Mouse (Mus musculus) fibroblast of lung, adult 2 months (primary cell): ENCODE results near the gene Ubxn4.
"Not testable (repeated sequence)": the region's sequence is repeated elsewhere in the genome, so short reads cannot be mapped to it uniquely, and the experiment has no call there.

ENCODE experiments used
- DNase-seq: peaks from one replicate; pipeline ENCODE4 v3.0.0-alpha.2; 2011; ENCODE audit warnings: low read depth

Gene Ubxn4

DNA sequence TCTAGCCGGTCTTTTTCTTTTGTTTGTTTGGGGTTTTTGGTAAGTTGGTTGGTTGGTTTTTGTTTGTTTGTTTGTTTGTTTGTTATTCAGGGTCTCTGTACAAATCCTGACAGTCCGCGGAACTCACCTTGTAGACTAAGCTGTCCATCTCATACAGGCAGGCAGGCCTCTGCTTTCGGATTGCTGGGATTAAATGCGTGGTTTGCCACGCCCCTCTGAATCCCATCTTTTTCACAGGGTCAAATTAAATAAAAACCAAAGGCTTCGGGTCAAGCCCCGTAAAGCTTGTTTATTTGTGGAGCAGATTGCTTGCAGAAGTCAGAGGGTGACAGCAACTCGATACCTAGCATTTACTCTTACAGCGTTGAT, at the start of gene Ubxn4:
Gene Ubxn4 (plus strand): TSS at position 338 of the 369 bp plus-strand sequence.
- DNase-seq: no peak

DNA sequence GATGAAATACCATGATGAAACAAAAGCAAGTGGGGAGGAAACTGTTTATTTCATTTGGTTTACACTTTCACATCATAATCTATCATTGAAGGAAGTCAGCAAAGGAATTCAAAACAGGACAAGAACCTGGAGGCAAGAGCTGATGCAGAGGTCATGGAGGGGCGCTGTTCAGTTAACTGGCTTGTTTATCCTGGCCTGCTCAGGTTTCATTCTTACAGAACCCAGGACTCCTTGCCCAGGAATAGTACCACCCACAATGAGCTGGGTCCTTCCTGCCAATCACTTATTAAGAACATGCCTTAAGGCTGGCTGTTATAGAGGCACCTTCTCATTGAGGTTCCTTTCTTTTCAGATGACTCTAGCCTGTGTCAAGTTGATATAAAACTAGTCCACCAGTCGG, 49.8 kb upstream of the Ubxn4 start:
- no peak for DNase-seq

DNA sequence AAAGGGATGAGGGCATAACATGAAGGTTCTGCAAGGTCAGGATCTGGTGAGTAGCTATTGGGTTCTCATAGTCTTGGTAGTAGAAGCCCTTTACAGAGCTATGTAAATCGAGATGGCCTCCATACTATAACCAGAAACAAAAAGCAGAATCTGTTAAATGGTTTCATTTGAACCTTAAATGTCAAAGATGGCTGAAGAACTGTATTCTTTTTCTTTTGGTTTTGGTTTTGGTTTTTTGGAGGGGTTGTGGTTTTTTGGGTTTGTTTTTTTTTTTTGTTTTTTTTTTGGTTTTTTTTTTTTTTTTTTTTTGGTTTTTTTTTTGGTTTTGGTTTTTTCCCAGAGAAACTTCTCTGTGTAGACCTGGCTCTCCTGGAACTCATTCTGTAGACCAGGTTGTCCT, 46.4 kb upstream of the Ubxn4 start:
- no peak for DNase-seq

DNA sequence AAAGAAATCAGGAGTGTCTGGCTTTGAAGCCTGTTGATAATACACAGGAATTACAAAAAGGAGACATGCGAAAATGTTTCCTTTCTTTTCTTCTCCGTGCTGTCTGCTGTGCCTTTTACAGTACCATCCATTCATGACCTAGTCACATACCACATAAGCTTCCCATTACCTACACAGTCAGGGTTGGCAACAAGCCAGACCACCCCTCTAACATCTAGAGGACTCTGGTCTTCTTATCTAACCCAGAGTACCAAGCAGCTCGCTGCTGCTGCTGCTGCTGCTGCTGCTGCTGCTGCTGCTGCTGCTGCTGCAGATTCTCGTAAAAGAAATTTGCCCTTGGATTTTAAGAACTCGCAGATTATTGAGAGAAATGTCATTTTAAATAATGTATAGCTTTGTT, 30.5 kb upstream of the Ubxn4 start:
- no peak for DNase-seq

DNA sequence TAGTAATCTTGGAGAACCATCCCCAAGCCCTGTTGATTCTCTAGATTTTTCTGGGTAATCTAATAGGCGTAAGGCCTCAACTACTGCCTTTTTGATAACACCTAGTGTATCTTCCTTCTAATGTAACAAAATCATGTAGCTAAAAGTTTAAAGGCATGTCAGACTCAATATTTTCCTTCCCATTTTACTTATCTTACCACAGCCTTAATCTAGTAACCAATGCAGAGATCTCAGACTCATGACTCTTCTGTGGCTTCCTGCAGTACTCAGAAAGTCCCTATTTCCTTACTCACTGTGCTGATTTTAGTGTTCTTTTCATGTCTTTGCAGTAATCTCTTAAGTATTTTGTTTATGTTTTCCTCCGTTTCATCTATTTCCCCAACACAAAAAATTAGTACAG, 21.9 kb upstream of the Ubxn4 start:
- no peak for DNase-seq

DNA sequence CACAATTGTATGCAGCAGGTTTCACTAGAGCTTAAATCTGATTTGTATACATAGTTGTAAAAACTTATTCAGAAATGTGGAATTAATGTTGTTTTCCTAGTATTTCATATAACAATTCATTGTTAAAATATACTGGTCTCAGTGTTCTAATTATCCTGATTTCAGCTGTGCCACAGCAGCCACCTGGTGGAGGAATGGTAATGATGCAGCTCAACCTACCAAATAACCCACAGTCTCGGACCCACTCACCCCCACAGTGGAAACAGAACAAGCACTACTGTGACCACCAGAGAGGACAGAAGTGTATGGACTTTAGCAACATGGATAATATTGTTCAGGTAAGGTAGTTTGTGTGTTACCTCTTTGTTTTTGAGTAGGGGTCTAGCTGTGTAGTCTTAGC, 20.5 kb upstream of the Ubxn4 start:
- no peak for DNase-seq

DNA sequence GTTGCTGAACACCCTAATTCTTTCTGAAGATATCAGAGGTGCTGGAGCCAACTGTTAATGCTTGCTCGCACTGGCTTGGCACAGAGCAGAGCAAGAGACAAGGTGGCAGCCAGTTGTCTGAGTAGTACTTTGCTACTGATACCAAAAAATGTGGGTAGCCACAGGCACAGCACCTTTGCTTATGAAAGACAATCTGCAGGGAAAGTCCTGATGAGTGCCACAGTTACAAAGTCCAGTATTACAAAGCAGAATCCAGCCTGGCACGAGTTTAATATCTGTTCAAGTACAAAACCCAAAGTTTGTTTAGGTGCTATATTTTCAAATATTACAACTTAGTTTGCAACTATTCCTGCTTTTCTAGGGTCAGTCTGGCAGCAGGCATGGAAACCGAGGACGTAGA, 8.6 kb upstream of the Ubxn4 start:
- no peak for DNase-seq

DNA sequence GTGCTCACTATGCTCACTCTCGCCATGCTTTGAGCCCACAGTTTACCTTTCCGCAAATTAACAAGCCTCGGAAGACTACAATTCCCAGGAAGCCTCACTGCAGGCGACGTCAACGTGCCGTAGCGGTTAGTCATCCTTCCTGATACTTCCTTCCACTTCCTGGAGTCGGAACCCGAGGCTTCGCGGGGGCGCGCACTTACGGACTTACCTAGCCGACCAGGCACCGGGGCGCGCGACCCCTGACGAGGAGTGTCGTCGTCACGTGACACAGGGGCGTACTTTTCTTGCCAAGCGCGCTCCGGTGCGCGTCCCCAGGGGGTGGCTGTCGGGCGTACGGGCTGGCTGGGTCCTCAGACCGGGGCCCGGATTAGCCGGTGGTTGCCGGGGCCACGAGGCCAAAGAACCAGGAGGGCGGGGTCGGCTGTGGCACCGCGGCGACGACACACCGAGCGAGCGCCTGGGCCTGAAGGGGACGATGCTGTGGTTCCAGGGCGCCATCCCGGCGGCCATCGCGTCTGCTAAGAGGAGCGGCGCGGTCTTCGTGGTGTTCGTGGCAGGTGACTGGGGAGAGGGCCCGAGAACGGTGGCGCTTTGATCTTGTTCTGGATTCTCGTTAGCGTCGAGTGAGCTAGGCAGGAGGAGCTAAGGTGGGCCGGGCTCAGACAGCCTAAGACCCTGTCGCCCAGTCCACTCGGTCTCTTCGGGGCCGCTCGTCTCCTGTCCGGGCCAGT, 397 bp downstream of the Ubxn4 start:
- DNase-seq: peak; percentile 83

DNA sequence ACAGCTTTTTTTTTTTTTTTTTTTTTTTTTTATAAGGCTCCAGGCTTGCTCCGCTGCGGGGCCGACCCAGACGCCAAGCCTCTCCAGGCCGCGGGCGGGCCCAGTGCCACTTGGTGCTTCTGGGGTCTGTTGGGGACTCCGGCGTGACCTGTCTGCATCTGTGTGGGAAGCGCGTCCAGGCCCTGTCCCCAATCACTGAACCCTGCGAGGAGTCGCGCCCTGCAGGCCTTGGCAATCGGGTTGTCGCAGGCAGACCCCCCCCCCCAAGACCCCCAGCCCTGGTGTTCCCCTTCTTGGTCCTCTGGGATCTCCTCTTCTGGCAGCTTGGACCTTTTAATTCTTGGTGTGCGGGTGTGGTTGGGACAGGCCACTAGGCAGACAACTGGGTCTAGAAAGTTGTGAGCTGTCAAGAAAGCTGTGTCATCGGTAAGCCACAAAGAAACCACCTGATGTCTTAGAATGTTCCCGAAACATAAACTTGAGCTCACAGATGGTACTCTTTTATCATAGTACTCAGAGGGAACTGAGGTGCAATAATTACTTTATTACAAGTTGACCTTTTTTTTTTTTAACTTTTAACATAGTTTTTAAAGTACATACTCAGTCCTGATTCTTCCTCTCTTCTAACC, 1.1 kb downstream of the Ubxn4 start:
- DNase-seq: no peak

DNA sequence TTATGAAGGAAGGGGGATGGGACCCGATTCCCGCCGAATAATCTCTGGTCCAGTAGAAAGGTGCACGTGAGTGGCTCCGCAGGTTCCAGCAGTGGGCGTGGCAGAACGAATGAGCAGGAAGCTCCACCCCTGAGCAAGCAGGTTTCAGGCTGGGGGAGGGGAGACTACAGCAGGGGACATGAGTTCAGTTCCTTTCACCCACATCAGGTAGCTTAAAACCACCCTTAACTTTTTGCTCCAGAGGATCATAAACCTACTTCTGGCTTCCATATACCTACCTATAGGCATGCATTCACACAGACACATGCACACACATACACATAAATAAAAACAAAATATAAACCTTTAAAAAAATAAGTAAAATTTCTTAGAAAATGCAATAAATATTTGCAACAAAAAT, 23.3 kb downstream of the Ubxn4 start:
- DNase-seq: not testable (repeated sequence)

DNA sequence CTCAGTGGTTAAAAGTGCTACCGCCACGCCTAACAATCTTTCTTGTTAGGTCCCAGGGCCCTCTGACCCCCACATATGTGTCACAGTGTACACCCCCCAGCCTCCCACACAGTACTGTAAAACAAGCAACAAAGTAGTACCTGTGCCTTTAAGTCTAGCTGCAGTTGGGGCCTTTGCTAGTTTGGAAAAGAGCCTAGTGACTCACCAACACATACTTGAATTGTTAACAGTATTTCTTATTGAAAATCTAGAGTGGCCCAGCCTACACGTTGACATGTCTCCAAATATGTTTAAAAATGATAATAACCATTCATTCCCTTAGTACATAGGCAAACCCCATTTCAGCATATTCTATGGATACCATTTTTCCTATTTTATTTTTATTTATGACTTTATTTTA, 27.0 kb downstream of the Ubxn4 start:
- DNase-seq: peak; percentile 17

DNA sequence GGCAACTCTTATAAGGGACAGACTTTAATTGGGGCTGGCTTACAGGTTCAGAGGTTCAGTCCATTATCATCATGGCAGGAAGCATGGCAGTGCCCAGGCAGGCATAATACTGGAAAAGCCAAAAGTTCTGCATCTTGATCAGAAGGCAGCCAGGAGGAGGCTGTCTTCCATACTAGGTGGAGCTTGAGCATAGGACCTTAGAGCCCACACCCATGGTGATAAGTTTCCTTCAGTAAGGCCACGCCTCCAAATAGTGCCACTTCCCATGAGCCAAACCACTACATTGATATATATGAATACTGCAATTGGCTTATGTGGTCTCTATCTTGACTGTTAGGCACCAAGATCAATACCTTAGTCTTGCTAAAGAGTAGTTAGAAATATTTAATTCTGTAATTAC, 32.1 kb downstream of the Ubxn4 start:
- no peak for DNase-seq

DNA sequence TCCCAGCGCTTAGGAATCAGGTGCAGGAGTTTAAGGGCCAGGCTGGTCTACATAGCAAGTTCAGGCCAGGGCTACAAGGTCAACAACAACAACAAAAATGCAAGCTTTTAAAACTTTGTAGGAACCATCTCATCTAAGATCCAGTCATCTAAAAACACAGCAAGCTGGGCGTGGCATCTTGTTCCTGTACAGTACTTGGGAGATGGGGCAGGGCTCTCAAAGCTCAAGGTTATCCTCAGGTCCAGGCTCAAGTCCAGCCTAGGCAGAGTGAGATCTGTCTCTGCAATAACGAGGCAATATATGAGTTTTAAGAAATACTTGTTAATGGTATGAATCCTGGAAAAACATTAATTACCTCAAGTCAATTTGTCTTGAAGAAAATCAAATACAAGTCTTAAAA, 34.8 kb downstream of the Ubxn4 start:
- no peak for DNase-seq

DNA sequence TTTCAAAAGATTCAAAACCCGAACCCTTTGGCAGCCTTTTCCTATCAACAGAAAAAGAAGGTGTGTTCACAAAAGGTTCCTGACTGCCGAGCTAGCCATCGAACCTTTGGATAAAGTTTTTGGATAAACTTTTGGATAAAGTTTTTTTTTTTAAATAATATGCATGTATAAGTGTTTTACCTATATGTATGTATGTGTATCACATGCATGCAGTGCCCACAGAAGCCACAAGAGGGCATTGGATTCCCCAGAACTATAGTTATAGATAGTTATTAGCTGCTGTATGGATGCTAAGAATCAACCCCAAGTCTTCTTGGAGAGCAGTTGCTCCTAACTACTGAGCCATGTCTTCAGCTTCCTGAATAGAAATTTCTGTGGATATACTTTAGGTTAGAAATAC, 38.0 kb downstream of the Ubxn4 start:
- DNase-seq: no peak

DNA sequence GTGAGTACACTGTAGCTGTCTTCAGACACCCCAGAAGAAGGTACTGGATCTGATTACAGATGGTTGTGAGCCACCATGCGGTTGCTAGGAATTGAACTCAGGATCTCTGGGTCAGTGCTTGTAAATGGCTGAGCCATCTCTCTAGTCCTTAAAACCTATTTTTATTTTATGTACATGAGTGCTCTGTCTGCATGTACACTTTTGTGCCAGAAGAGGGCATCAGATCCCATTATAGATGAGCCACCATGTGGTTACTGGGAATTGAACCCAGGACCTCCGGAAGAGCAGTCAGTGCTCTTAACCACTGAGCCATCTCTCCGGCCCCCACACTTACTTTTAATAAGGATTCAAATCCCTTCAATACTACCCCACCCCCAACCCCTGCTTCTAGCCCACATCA, 39.2 kb downstream of the Ubxn4 start:
- no peak for DNase-seq

DNA sequence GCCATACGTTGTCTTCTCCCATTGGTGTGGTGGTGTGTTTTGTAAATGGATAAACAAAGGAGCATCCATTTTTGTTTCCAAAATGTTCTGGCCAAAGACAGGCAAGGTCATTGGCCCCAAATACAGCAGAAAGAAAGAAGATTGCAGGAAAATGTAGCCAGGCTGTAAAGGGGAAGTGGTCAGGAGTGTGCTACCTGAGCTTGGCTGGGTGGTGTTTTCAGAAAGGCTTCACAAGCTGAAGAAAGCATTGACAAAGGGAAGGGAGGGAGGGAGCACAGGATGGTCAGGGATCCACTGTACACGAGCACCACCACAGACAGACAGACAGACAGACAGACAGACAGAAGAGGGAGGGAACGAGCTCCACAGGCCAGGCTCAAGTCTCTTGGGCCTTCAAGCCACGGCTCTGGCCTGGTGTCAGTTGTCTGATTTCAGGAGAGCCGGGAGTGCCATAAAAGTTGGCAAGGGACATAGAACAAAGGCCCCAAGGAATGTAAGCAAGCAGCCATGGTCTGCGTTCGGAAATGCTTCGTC, 40.5 kb downstream of the Ubxn4 start:
- no peak for DNase-seq

DNA sequence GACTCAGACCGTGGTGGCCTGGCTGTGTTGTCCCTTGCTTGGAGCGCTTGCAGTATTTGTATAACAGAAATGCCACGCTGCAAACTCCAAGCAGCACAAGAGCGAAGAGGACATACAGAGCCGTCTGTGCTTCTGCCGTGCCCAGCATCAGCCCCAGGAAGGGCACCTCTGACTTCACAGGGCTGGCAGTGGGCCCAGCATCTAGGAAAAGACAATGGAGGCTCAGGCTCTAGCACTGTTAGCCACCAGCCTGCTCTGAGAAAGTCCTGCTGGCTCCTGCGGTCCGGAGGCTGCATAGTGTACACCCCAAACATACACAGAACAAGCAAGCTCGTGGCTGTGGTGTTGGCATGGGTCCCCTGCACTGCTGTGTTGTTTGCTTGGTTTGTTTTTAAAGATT, 41.4 kb downstream of the Ubxn4 start:
- no peak for DNase-seq

DNA sequence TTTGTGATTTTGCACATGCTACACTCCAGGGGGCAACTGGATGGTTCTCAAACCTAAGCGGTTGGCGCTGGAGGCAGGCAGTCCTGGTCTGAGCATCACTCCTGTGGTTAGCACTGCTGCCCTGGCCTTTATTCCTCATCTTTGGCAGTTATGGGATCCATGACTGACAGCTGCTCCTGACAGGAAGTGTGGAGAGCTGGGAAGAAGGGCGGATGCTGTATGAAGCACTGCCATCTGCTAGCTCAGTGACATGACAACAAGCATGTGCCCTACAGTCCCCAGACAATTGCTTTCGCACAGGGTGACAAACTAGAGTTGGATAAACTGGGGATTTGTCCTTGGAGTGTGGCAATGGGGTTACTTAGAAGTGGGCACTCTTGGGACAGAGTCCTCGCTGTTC, 46.5 kb downstream of the Ubxn4 start:
- DNase-seq: no peak

DNA sequence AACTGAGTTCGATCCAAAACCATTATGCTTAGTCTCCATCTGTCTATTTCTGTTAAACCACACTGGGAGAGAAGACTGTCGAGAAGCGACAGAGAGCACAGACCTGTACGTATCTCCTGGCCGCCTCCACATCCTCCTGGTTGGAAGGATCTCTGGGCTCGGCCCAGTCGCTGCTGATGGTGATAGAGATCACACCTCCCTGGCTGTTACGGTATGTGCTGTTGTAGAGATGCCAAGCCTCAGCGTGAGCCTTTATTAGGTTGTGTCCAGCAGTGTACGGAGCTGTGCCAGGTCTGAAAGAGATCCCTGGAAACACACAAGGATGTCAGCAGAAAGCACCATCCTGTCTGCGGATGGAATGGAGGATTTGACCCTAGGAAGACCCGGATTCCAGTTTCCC, 49.8 kb downstream of the Ubxn4 start:
- no peak for DNase-seq

DNA sequence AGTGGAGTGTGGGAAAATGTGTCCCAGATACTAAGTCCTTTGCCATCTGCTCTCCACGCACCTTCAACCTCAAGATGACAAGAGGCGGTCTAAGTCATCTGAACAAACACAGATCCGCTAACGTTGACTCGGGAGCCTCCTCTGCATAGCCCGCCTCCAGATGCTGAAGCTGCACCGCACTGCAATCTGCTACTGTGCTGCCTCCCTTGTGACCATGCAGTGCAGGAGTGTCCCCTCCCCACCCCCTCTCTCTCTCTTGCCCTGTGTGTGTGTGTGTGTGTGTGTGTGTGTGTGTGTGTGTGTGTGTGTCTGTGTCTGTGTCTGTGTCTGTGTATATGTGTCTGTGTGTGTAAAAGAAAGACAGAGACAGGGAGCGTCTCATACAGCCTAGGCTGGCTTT, 51.5 kb downstream of the Ubxn4 start:
- no peak for DNase-seq

DNA sequence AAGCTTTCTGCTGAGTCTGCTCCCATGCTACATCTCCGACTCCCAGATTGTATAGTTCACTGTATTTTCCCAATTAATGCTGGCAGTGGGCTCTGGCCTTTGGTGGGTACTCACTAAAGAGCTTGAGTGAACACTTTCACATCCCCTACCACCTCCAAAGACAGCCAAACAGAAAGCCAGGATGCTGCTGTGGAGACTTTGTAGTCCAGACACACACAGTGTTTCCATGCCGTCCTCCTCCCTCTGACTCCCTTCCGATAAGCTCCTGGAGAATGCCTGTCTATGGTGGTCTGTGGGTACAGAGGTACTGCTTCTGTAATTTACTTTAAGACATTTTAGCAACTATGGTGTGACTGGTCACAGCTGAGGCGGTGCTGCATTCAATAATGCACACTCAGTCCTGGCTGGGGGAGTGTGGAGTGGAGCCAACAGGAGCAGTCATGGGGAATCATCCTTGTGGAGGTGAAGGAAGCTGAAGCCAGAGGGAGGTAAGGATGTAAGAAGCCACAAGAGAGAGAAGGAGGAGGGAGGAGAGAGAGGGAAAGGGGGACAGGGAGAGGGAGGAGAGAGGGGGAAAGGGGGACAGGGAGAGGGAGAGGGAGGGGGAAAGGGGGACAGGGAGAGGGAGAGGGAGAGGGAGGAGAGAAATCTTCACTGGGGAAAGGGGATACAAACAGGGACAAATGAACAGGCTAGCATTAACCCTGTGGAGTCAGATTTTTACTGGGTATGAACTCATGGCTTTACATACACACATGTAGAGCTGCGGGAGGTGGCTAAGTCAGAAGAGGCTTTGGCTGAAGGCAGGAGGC, 52.2 kb downstream of the Ubxn4 start:
- no peak for DNase-seq

DNA sequence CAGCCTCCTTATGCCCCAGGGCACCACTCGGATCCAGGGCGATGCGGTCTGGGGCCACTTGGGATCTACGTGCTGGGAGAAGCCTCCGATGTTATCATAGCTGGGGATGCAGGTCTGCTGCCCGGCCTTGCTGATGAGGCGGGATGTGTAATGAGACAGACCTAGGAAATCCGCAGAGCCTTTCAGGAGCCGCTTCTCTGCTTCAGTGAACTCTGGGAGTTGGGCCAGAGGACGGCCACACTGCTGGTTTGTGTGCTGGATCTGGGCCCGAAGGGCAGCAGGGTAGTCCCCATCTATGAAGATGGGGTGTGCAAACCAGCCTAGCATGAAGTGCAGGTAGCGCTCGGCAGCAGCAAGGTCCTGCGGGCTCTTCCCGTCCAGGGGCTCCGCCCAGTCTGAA, 60.1 kb downstream of the Ubxn4 start:
- DNase-seq: no peak

DNA sequence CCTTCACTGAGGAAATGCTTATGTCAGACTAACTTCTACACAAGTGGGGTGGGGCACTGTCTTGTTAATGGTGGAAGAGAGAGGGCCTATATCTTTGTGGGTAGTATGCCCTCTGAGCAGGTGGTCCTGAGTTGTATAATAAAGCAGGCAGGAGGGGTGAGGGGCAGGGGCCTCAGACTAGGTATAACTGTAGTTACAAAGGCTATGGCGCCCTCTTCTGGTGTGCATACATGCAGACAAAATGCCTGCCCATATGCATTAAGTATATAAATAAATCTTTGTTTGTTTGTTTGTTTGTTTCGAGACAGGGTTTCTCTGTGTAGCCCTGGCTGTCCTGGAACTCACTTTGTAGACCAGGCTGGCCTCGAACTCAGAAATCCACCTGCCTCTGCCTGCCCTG, 65.3 kb downstream of the Ubxn4 start:
- no peak for DNase-seq
